Mouse (Mus musculus) hindbrain, embryonic 16.5 days (tissue): ENCODE results near the gene Clec4f. TPM values are rescaled to one million over a fixed set of nuclear protein-coding genes. Genes with fewer than 3 reads are reported as not detected.
"Not testable (repeated sequence)": the region's sequence is repeated elsewhere in the genome, so short reads cannot be mapped to it uniquely, and the experiment has no call there.

ENCODE experiments used
- ATAC-seq: fragments of 200-750 bp; cut with Nextera tagmentation; 2 replicates; pipeline ENCODE4 v1.8.0; 2017; ENCODE audit warnings: moderate TSS enrichment, moderate library complexity
- H3K27ac ChIP-seq: fragments of 300-500 bp; sonication (generic); 2 replicates; pipeline ENCODE4 v1.5.1; 2014; ENCODE audit warnings: low read depth, mild to moderate bottlenecking, control low read depth, low read length, moderate library complexity
- H3K27me3 ChIP-seq: fragments of 300-500 bp; sonication (generic); replicated peaks from 2 replicates; pipeline ENCODE4 v1.6.1; 2014; ENCODE audit warnings: low read length; ENCODE audit not compliant: control insufficient read depth, insufficient read depth
- H3K36me3 ChIP-seq: fragments of 300-500 bp; sonication (generic); 2 replicates; pipeline ENCODE4 v1.6.1; 2014; ENCODE audit warnings: mild to moderate bottlenecking, low read length, moderate library complexity, mixed read lengths; ENCODE audit not compliant: control insufficient read depth, insufficient read depth
- H3K4me1 ChIP-seq: fragments of 300-500 bp; sonication (generic); 2 replicates; pipeline ENCODE4 v1.6.1; 2014; ENCODE audit warnings: low read depth, low read length; ENCODE audit not compliant: control insufficient read depth, insufficient read depth
- H3K4me2 ChIP-seq: fragments of 300-500 bp; sonication (generic); 2 replicates; pipeline ENCODE4 v1.6.1; 2014; ENCODE audit warnings: mild to moderate bottlenecking, low read length, control low read depth, moderate library complexity
- H3K4me3 ChIP-seq: fragments of 300-500 bp; sonication (generic); 2 replicates; pipeline ENCODE4 v1.5.1; 2014; ENCODE audit warnings: mild to moderate bottlenecking, low read length, control low read depth, moderate library complexity
- H3K9ac ChIP-seq: fragments of 300-500 bp; sonication (generic); 2 replicates; pipeline ENCODE4 v1.6.1; 2014; ENCODE audit warnings: low read depth, mild to moderate bottlenecking, control low read depth, low read length, moderate library complexity
- H3K9me3 ChIP-seq: fragments of 300-500 bp; sonication (generic); 2 replicates; pipeline ENCODE4 v1.6.1; 2014; ENCODE audit warnings: mild to moderate bottlenecking, low read length, moderate library complexity; ENCODE audit not compliant: control insufficient read depth
- WGBS: fragments of 180-500 bp; shearing (Covaris S2); extraction: QIAGEN DNeasy Blood & Tissue Kit; methylation state at CpG from one replicate; pipeline ENCODE4 v1.1.7; 2014; 5-methylcytosine and 5-hydroxymethylcytosine counted together
- polyA plus RNA-seq: library from polyadenylated mRNA; unstranded; fragments of >200 nt; fragmentation: Nextera tagmentation; extraction: Ambion mirVana; gene quantifications from 2 replicates; pipeline ENCODE4 v1.2.1, GENCODE M21; 2015

Clec4f gene
- polyA plus RNA-seq, 1 experiment from 2014 or later: not detected

- H3K4me2 ChIP-seq: no peak overlapping the region
- ATAC-seq: no peak
- H3K9me3 ChIP-seq: no peaks in the 10 kb centered on the region
- no peak overlapping the region for H3K4me3 ChIP-seq
- WGBS: 84% methylated on average over 4 of the region's 4 CpGs
- no peaks in the 10 kb centered on the region for H3K4me1 ChIP-seq
- no peaks in the 10 kb centered on the region for H3K27me3 ChIP-seq
- no peak overlapping the region for H3K9ac ChIP-seq
- no peaks in the 10 kb centered on the region for H3K36me3 ChIP-seq
- no peak overlapping the region for H3K27ac ChIP-seq
These were observed 4.8 kb upstream of the Clec4f start for GRCm38 (mm10) chr6:83660821-83661220.

- WGBS: 92% methylated on average over 10 of the region's 10 CpGs
- no peak overlapping the region for H3K9ac ChIP-seq
- no peak overlapping the region for H3K4me3 ChIP-seq
- H3K27me3 ChIP-seq: no peaks in the 10 kb centered on the region; the same call in 1 of the 2 replicates
- no peaks in the 10 kb centered on the region for H3K4me1 ChIP-seq
- H3K4me2 ChIP-seq: no peak overlapping the region
- no peaks in the 10 kb centered on the region for H3K36me3 ChIP-seq
- no peaks in the 10 kb centered on the region for H3K9me3 ChIP-seq
- no peak for ATAC-seq
- H3K27ac ChIP-seq: no peak overlapping the region
These were observed 9.3 kb downstream of the Clec4f start for GRCm38 (mm10) chr6:83646715-83647114.

- Histone ChIP-seq H3K4me2 (no peak overlapping the region), H3K9me3 (no peaks in the 10 kb centered on the region), H3K9ac (no peak overlapping the region), H3K4me1 (no peaks in the 10 kb centered on the region), H3K27me3 (no peaks in the 10 kb centered on the region), H3K36me3 (no peaks in the 10 kb centered on the region), H3K4me3 (no peak overlapping the region), H3K27ac (no peak overlapping the region)
- 100% methylated on average over 1 of the region's 1 CpGs for WGBS
- ATAC-seq: no peak
These were observed 20.7 kb downstream of the Clec4f start for GRCm38 (mm10) chr6:83635329-83635728.

- H3K27ac ChIP-seq, H3K4me1 ChIP-seq, H3K9ac ChIP-seq, ATAC-seq, H3K9me3 ChIP-seq, H3K36me3 ChIP-seq, H3K4me3 ChIP-seq, H3K27me3 ChIP-seq, H3K4me2 ChIP-seq: not testable (repeated sequence)
- WGBS: 79% methylated on average over 4 of the region's 4 CpGs
These were observed 21.4 kb downstream of the Clec4f start for GRCm38 (mm10) chr6:83634631-83635030.

GRCm38 (mm10) chr6:83634106-83634505, 21.9 kb downstream of the Clec4f start:
- not testable (repeated sequence) for H3K9ac ChIP-seq, H3K9me3 ChIP-seq, H3K4me2 ChIP-seq, H3K27me3 ChIP-seq, ATAC-seq, H3K4me3 ChIP-seq, H3K4me1 ChIP-seq, H3K27ac ChIP-seq, H3K36me3 ChIP-seq
- 66% methylated on average over 5 of the region's 5 CpGs for WGBS

- H3K9ac ChIP-seq: no peak overlapping the region
- no peak overlapping the region for H3K27ac ChIP-seq
- H3K9me3 ChIP-seq: no peaks in the 10 kb centered on the region
- no peaks in the 10 kb centered on the region for H3K4me1 ChIP-seq
- H3K27me3 ChIP-seq: no peaks in the 10 kb centered on the region
- 79% methylated on average over 4 of the region's 4 CpGs for WGBS
- no peak for ATAC-seq
- H3K4me3 ChIP-seq: no peak overlapping the region
- H3K36me3 ChIP-seq: no peaks in the 10 kb centered on the region
- no peak overlapping the region for H3K4me2 ChIP-seq
These were observed 24.2 kb downstream of the Clec4f start for GRCm38 (mm10) chr6:83631815-83632214.

GRCm38 (mm10) chr6:83626781-83627180, 29.2 kb downstream of the Clec4f start:
- H3K27ac ChIP-seq: no peak overlapping the region
- no peak for ATAC-seq
- no peaks in the 10 kb centered on the region for H3K4me1 ChIP-seq
- H3K9ac ChIP-seq: no peak overlapping the region
- no peak overlapping the region for H3K4me2 ChIP-seq
- 67% methylated on average over 17 of the region's 17 CpGs for WGBS
- no peak overlapping the region for H3K4me3 ChIP-seq
- H3K9me3 ChIP-seq: no peaks in the 10 kb centered on the region
- H3K27me3 ChIP-seq: no peaks in the 10 kb centered on the region
- H3K36me3 ChIP-seq: no peaks in the 10 kb centered on the region

GRCm38 (mm10) chr6:83619955-83620354, 36.0 kb downstream of the Clec4f start:
- no peak for ATAC-seq

GRCm38 (mm10) chr6:83617581-83618335, 38.2 kb downstream of the Clec4f start:
- Histone ChIP-seq H3K36me3 (no peaks in the 10 kb centered on the region), H3K27ac (no peak overlapping the region)

More at GRCm38 (mm10) chr6:83619955-83620354, 36.0 kb downstream of the Clec4f start:
- H3K27ac ChIP-seq: no peak overlapping the region
- H3K27me3 ChIP-seq: no peaks in the 10 kb centered on the region
- no peak overlapping the region for H3K9ac ChIP-seq
- H3K4me1 ChIP-seq: no peaks in the 10 kb centered on the region
- no peaks in the 10 kb centered on the region for H3K9me3 ChIP-seq
- H3K4me2 ChIP-seq: no peak overlapping the region
- H3K36me3 ChIP-seq: no peaks in the 10 kb centered on the region
- 63% methylated on average over 9 of the region's 9 CpGs for WGBS
- H3K4me3 ChIP-seq: no peak overlapping the region

More at GRCm38 (mm10) chr6:83617581-83618335, 38.2 kb downstream of the Clec4f start:
- WGBS: 90% methylated on average over 15 of the region's 15 CpGs
- Histone ChIP-seq H3K4me1 (no peaks in the 10 kb centered on the region), H3K4me3 (no peak overlapping the region), H3K9ac (no peak overlapping the region), H3K4me2 (no peak overlapping the region), H3K27me3 (no peaks in the 10 kb centered on the region), H3K9me3 (no peaks in the 10 kb centered on the region)
- no peak for ATAC-seq
